Mouse (Mus musculus) liver, embryonic 14.5 days (tissue): ENCODE results near the gene Pfdn4.

Experiments
- CTCF ChIP-seq: IDR thresholded peaks from 2 replicates; pipeline ENCODE4 v1.5.1; 2016; ENCODE audit warnings: antibody characterized with exemption, low read depth, control low read depth
- EP300 ChIP-seq: IDR thresholded peaks from 2 replicates; pipeline ENCODE4 v1.6.1; 2016; ENCODE audit warnings: antibody characterized with exemption, low read depth

DNA sequence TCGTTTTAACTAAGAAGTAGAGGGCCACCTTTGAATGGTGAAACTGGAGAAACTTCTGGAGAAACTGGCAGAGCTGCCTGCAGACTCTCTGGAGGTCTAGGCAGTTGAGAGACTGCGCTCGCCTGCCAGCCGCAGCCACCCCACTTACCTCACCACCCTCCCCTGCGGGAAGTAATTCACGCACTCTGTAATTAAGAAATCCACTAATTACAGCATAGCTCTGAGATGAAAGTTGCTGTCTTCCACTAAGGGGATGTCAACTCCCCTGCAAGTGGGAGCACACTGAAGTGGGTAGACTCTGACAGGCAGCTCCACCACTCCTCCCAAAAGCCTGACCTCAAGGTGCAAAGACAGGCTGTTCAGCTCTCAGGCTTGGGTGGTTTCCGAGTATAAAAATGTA, 55.9 kb downstream of the Pfdn4 start:
- TF ChIP-seq CTCF (no peak), EP300 (no peak)
